Mouse (Mus musculus) liver, adult 2 months (tissue): ENCODE measurements at regions not wholly inside any gene's neighbourhood (a gene's known extent, or its start where the extent isn't known, plus 50 kb on each side); places are given as distances from the start of the nearest gene placed in this dataset.
"Not testable (repeated sequence)": the region's sequence is repeated elsewhere in the genome, so short reads cannot be mapped to it uniquely, and the experiment has no call there.

ENCODE experiments used
- CTCF ChIP-seq: fragments of 200-500 bp; IDR thresholded peaks from 2 replicates; pipeline ENCODE4 v1.5.1; 2011; ENCODE audit warnings: low read depth, low read length, control low read depth
- POLR2A ChIP-seq: fragments of 200-500 bp; IDR thresholded peaks from 2 replicates; pipeline ENCODE4 v1.6.1; 2011; ENCODE audit warnings: low read length, control low read depth; ENCODE audit not compliant: insufficient read depth; ENCODE audit errors: extremely low read depth

GRCm38 (mm10) chr5:26703621-26704020, 113.4 kb upstream of the Dpp6 start:
- TF ChIP-seq POLR2A, CTCF: not testable (repeated sequence)
